Mouse (Mus musculus): ENCODE results near the gene Samd8.

DNA sequence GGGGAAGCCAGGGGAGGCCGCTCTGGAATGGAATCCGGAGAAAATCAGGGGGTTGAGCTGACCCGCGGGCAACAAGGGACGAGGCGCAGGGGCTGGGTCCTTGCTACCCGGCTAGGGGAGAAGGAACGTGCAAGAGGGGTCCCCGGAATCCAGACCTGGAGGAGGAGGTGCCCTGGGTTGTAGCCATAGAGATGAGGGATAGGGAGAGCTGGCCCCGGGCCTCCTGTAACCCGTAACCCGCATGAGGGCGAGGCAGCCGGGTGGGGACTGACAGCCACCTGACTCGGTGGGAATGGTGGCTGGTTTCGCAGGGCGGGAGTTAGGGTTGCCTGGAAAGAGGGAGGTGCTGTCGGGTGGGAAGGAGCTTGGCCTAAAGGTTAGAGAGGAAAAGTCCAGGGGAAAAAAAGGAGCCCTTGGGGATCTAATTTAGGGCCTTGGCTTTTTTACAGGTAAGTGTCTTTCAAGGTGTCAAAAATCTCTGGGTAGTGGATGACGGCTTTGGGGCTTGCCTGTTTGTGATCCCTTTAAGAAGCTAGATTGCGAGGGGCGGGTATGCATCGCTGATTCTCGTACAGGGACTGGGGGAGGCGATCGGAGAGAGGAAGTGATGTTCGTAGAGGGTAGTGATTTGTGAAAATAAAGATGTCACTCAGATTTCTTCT lies 681 bp downstream of the Samd8 start, which contains the start of gene Dusp13:
- TF ChIP-seq POLR2A (IDR thresholded peaks at IDR 0.05; ENCODE audit: insufficient read depth, low read depth, low read length) (no peak), CTCF (IDR thresholded peaks at IDR 0.05) (no peak), EP300 (IDR thresholded peaks at IDR 0.05; ENCODE audit: insufficient read depth, low read depth, low read length) (no peak)
